Mouse (Mus musculus) CH12.LX (cell line): ENCODE data around the gene Pdss2.

Experiments
- CHD2 ChIP-seq: IDR thresholded peaks from 2 replicates; pipeline ENCODE4 v1.6.1; 2011; ENCODE audit warnings: low read length, improper control_type of control experiment
- CTCF ChIP-seq, 2 experiments: IDR thresholded peaks in 1 of 2; conservative IDR thresholded peaks in 1 of 2; 2 replicates each; pipeline ENCODE4 v1.5.1; 2011 to 2012; ENCODE audit warnings: low read depth in 2 of 2, low read length in 2 of 2, improper control_type of control experiment in 1 of 2, inconsistent platforms in 1 of 2, mild to moderate bottlenecking in 1 of 2, moderate library complexity in 1 of 2
- E2F4 ChIP-seq: IDR thresholded peaks from 2 replicates; pipeline ENCODE4 v1.6.1; 2011; ENCODE audit warnings: low read depth, low read length, improper control_type of control experiment; ENCODE audit not compliant: insufficient replicate concordance
- EP300 ChIP-seq: IDR thresholded peaks from 2 replicates; pipeline ENCODE4 v1.6.1; 2011; ENCODE audit warnings: low read length, improper control_type of control experiment
- HCFC1 ChIP-seq: IDR thresholded peaks from 2 replicates; pipeline ENCODE4 v1.6.1; 2012; ENCODE audit warnings: low read depth, mild to moderate bottlenecking, inconsistent platforms, low read length, improper control_type of control experiment
- MAFK ChIP-seq: IDR thresholded peaks from 2 replicates; pipeline ENCODE4 v1.6.1; 2011; ENCODE audit warnings: low read length, improper control_type of control experiment; ENCODE audit not compliant: insufficient replicate concordance
- MAZ ChIP-seq: IDR thresholded peaks from 2 replicates; pipeline ENCODE4 v1.6.1; 2012; ENCODE audit warnings: low read depth, mild to moderate bottlenecking, inconsistent platforms, low read length, improper control_type of control experiment, moderate library complexity
- MXI1 ChIP-seq: IDR thresholded peaks from 2 replicates; pipeline ENCODE4 v1.6.1; 2011; ENCODE audit warnings: mild to moderate bottlenecking, low read depth, low read length, improper control_type of control experiment
- NRF1 ChIP-seq: IDR thresholded peaks from 2 replicates; pipeline ENCODE4 v1.6.1; 2014; ENCODE audit warnings: low read depth, mild to moderate bottlenecking, inconsistent platforms, low read length, improper control_type of control experiment, moderate library complexity
- POLR2A ChIP-seq: IDR thresholded peaks from 2 replicates; pipeline ENCODE4 v1.6.1; 2011; ENCODE audit warnings: low read depth, mild to moderate bottlenecking, improper control_type of control experiment, low read length
- RAD21 ChIP-seq: IDR thresholded peaks from 2 replicates; pipeline ENCODE4 v1.6.1; 2011; ENCODE audit warnings: low read depth, mild to moderate bottlenecking, low read length, improper control_type of control experiment, moderate library complexity
- SIN3A ChIP-seq: IDR thresholded peaks from 2 replicates; pipeline ENCODE4 v1.6.1; 2012; ENCODE audit warnings: low read length, improper control_type of control experiment, inconsistent platforms
- TCF12 ChIP-seq: IDR thresholded peaks from 2 replicates; pipeline ENCODE4 v1.6.1; 2014; ENCODE audit warnings: low read depth, mild to moderate bottlenecking, inconsistent platforms, low read length, improper control_type of control experiment
- ZMIZ1 ChIP-seq: IDR thresholded peaks from 2 replicates; pipeline ENCODE4 v1.6.1; 2012; ENCODE audit warnings: low read depth, mild to moderate bottlenecking, inconsistent platforms, low read length, improper control_type of control experiment

GRCm38 (mm10) chr10:43329813-43330212, 108.5 kb downstream of the Pdss2 start:
- TF ChIP-seq TCF12 (no peak), NRF1 (no peak), EP300 (no peak), CTCF (conservative IDR thresholded peaks at IDR 0.05 in 1 of 2, IDR thresholded peaks at IDR 0.05 in 1 of 2; ENCODE audit: low read depth in 2 of 2, low read length in 2 of 2) (no peak), POLR2A (no peak), HCFC1 (no peak), SIN3A (no peak), MAFK (no peak), CHD2 (no peak), ZMIZ1 (no peak), E2F4 (no peak), MXI1 (no peak), MAZ (no peak), RAD21 (no peak)
